Mouse (Mus musculus): ENCODE data around the gene BC048562. TPM values are rescaled to one million over a fixed set of nuclear protein-coding genes. Genes with fewer than 3 reads are reported as not detected.

The BC048562 gene
- total RNA-seq, 2 experiments from 2014 or later: not detected

Other genes with a start within 250 kb of the BC048562 start
- gene Bsn, start 246.1 kb upstream of the BC048562 start, total RNA-seq (2021): 1 to 10 TPM; 1.7 to 2.7 TPM
- 100 to 1,000 TPM; 168 to 192 TPM for gene Dag1, start 172.5 kb upstream of the BC048562 start, total RNA-seq (2021)
- gene Nicn1, start 146.1 kb upstream of the BC048562 start, total RNA-seq (2021): 10 to 100 TPM; 20.2 to 28.6 TPM
- gene Amt, start 139.6 kb upstream of the BC048562 start, total RNA-seq (2021): 10 to 100 TPM in 1 of 2 experiments, 1 to 10 TPM in 1; 9.3 to 14.7 TPM
- gene Rhoa, start 130.4 kb upstream of the BC048562 start, total RNA-seq (2021): 100 to 1,000 TPM; 352 to 357 TPM
- 10 to 100 TPM; 28.9 to 36.6 TPM for gene Tcta, start 130.3 kb upstream of the BC048562 start, total RNA-seq (2021)
- gene Gpx1, start 97.6 kb upstream of the BC048562 start, total RNA-seq (2021): 100 to 1,000 TPM; 424 to 480 TPM
- 100 to 1,000 TPM; 101 to 111 TPM for gene Usp4, start 88.6 kb upstream of the BC048562 start, total RNA-seq (2021)
- 1 to 10 TPM in 1 of 2 experiments, under 1 TPM in 1; 0.63 to 1.4 TPM for gene 1700102P08Rik, start 43.7 kb upstream of the BC048562 start, total RNA-seq (2021)
- gene Ccdc36, start 8.0 kb upstream of the BC048562 start, total RNA-seq (2021): not detected
- gene Ccdc71, start 24.0 kb downstream of the BC048562 start, total RNA-seq (2021): 10 to 100 TPM; 39.3 to 43.6 TPM
- 10 to 100 TPM; 25.6 to 34.8 TPM for gene Klhdc8b, start 25.1 kb downstream of the BC048562 start, total RNA-seq (2021)
- 100 to 1,000 TPM; 108 to 131 TPM for gene Lamb2, start 43.3 kb downstream of the BC048562 start, total RNA-seq (2021)
- gene Usp19, start 54.1 kb downstream of the BC048562 start, total RNA-seq (2021): 100 to 1,000 TPM; 124 to 156 TPM
- gene Qars, start 71.2 kb downstream of the BC048562 start, total RNA-seq (2021): 100 to 1,000 TPM; 137 to 147 TPM
- gene Qrich1, start 80.3 kb downstream of the BC048562 start, total RNA-seq (2021): 100 to 1,000 TPM; 108 to 129 TPM
- 10 to 100 TPM; 80.6 to 83.7 TPM for gene Impdh2, start 123.8 kb downstream of the BC048562 start, total RNA-seq (2021)
- 10 to 100 TPM; 64.1 to 68.2 TPM for gene Ndufaf3, start 131.0 kb downstream of the BC048562 start, total RNA-seq (2021)
- gene Dalrd3, start 133.4 kb downstream of the BC048562 start, total RNA-seq (2021): 10 to 100 TPM; 42.3 to 51.9 TPM
- 100 to 1,000 TPM in 1 of 2 experiments, 10 to 100 TPM in 1; 93.8 to 126 TPM for gene Wdr6, start 142.3 kb downstream of the BC048562 start, total RNA-seq (2021)
- gene P4htm, start 161.2 kb downstream of the BC048562 start, total RNA-seq (2021): 1 to 10 TPM; 6.1 to 9.6 TPM
- gene Arih2, start 212.9 kb downstream of the BC048562 start, total RNA-seq (2021): 10 to 100 TPM; 56.1 to 59.9 TPM
- gene Slc25a20, start 225.6 kb downstream of the BC048562 start, total RNA-seq (2021): 100 to 1,000 TPM; 405 to 421 TPM